In the genomic region with DNA sequence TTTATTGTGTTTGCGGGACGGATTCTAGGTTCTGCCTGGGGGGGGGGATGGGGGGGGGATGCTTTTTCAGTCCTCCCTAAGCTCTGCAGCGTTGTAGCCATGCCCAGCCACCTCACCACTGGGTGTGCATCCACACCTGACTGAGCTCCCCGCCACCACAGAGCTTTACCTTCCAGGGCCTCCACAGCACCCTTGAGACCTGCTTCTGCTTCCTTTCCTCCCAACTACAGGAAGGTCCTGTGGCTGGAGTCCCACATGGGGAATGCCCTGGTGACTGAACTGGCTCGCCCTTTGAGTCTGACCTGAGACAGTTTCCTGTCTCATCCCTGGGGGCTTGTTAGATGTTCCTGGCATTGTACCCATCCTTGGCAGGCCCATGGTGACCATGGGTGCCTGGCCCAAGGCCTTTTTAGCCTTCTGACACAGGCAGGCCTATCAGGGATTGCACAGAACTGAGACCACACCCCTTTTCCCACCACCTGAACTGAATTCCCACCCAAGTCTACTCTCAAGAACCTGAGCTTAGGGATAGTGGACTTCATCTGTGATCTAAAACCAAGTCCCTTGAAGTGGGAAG, we compare ENCODE assay signal across 14 mouse cellular contexts. TPM values are rescaled to one million over a fixed set of nuclear protein-coding genes. Genes with fewer than 3 reads are reported as not detected.
DNase-seq lines count a peak whose midpoint lies in the region; ATAC-seq lines count a peak whose summit lies in the region.
"Had no signal": no experiment of that assay in that cellular context is flagged by ENCODE, and none has a peak within 500 bp of the region (broad histone marks: within the 10 kb centered on the region; RNA-seq: fewer than 3 reads in every experiment).

No protein-coding gene starts in this region.

- H3K27ac ChIP-seq in hindbrain, embryonic 12.5 days, result no peak overlapping the region
- no peak overlapping the region for H3K27ac ChIP-seq in hindbrain, embryonic 16.5 days (ENCODE audit: low read depth, low read length)
- H3K27ac ChIP-seq: stomach, embryonic 15.5 days had no signal

- no peak overlapping the region for H3K9ac ChIP-seq in hindbrain, embryonic 12.5 days
- H3K9ac ChIP-seq in hindbrain, embryonic 16.5 days (ENCODE audit: low read depth, low read length), result no peak overlapping the region
- H3K9ac ChIP-seq: forebrain, embryonic 15.5 days; midbrain, embryonic 12.5 days; stomach, embryonic 15.5 days had no signal

- H3K9me3 ChIP-seq in hindbrain, embryonic 12.5 days (replicated peaks), result no peaks in the 10 kb centered on the region
- H3K9me3 ChIP-seq in hindbrain, embryonic 16.5 days (ENCODE audit: control insufficient read depth, low read length), result no peaks in the 10 kb centered on the region
- H3K9me3 ChIP-seq: forebrain, embryonic 15.5 days; midbrain, embryonic 12.5 days; stomach, embryonic 15.5 days had no signal

- peak; percentile 20 for DNase-seq in urinary bladder, adult 2 months (ENCODE audit: low spot score)
- DNase-seq in urinary bladder, postnatal 14 days (ENCODE audit: low spot score), result no peak
- DNase-seq in liver, result peak; percentile 11
- DNase-seq in lung, adult 18-20 months, result no peak
- no peak for DNase-seq in c-Kit-positive CD71-positive TER-119-positive erythroid progenitor cells, embryonic 14.5 days (ENCODE audit: low spot score)
- no peak for DNase-seq in layer of hippocampus, postnatal 10 days (ENCODE audit: low spot score in 2 of 2)
- DNase-seq: gastrocnemius, postnatal 25 days; kidney, adult 11 months; lung, adult 2 months had no signal

- H3K27me3 ChIP-seq in hindbrain, embryonic 12.5 days, result no peaks in the 10 kb centered on the region
- no peaks in the 10 kb centered on the region for H3K27me3 ChIP-seq in hindbrain, embryonic 16.5 days (replicated peaks; ENCODE audit: control insufficient read depth, insufficient read depth, low read length)
- H3K27me3 ChIP-seq: forebrain, embryonic 15.5 days; stomach, embryonic 15.5 days had no signal

- WGBS in hindbrain, embryonic 12.5 days, result 90% methylated on average over 5 of the region's 5 CpGs
- 91% methylated on average over 5 of the region's 5 CpGs for whole genome bisulfite sequencing in hindbrain, embryonic 16.5 days

- H3K36me3 ChIP-seq in hindbrain, embryonic 12.5 days, result no peaks in the 10 kb centered on the region
- no peaks in the 10 kb centered on the region for H3K36me3 ChIP-seq in hindbrain, embryonic 16.5 days (ENCODE audit: control insufficient read depth, insufficient read depth, low read length)
- H3K36me3 ChIP-seq: forebrain, embryonic 15.5 days; midbrain, embryonic 12.5 days; stomach, embryonic 15.5 days had no signal

- no peak overlapping the region for H3K4me3 ChIP-seq in hindbrain, embryonic 12.5 days
- no peak overlapping the region for H3K4me3 ChIP-seq in hindbrain, embryonic 16.5 days (ENCODE audit: low read length)
- H3K4me3 ChIP-seq: forebrain, embryonic 15.5 days; midbrain, embryonic 12.5 days had no signal

- H3K4me1 ChIP-seq in hindbrain, embryonic 12.5 days, result peaks cover 76% of the 10 kb centered on the region
- H3K4me1 ChIP-seq in hindbrain, embryonic 16.5 days (ENCODE audit: control insufficient read depth, insufficient read depth, low read depth, low read length), result peaks cover 62% of the 10 kb centered on the region

- ATAC-seq in hindbrain, embryonic 12.5 days (ENCODE audit: low FRiP score), result no peak
- ATAC-seq in hindbrain, embryonic 16.5 days, result no peak
- ATAC-seq: forebrain, embryonic 15.5 days had no signal

- H3K4me2 ChIP-seq in hindbrain, embryonic 12.5 days (replicated peaks), result peak overlapping the region; percentile 81; the same call in 1 of the 2 replicates
- no peak overlapping the region for H3K4me2 ChIP-seq in hindbrain, embryonic 16.5 days (ENCODE audit: low read length)

RNA-seq across cellular contexts. Expression of gene Sema4b, which starts 14.4 kb away (rescaled TPM):
- polyA plus RNA-seq in hindbrain, embryonic 12.5 days (2016; fragmentation: Nextera tagmentation; extraction: Ambion mirVana), result 20.9 and 21.1 TPM in 2 replicates
- 21.1 and 24.3 TPM in 2 replicates for polyA plus RNA-seq in hindbrain, embryonic 16.5 days (2015; fragmentation: Nextera tagmentation; extraction: Ambion mirVana)
- polyA plus RNA-seq in urinary bladder, adult 2 months (2012; rRNA removed), result 15.8 and 27.2 TPM in 2 replicates
- total RNA-seq in layer of hippocampus, postnatal 10 days (2021), result 10 to 100 TPM; 30.4 to 30.7 TPM

RNA-seq across cellular contexts. Expression of gene Cib1, which starts 31.6 kb away (rescaled TPM):
- polyA plus RNA-seq in hindbrain, embryonic 12.5 days (2016; fragmentation: Nextera tagmentation; extraction: Ambion mirVana), result 37.5 and 40.5 TPM in 2 replicates
- polyA plus RNA-seq in hindbrain, embryonic 16.5 days (2015; fragmentation: Nextera tagmentation; extraction: Ambion mirVana), result 42.4 and 42.6 TPM in 2 replicates
- polyA plus RNA-seq in urinary bladder, adult 2 months (2012; rRNA removed), result 66.1 and 85.6 TPM in 2 replicates
- total RNA-seq in layer of hippocampus, postnatal 10 days (2021), result 10 to 100 TPM; 23.4 to 24.3 TPM

RNA-seq across cellular contexts. Expression of gene Gdpgp1, which starts 31.6 kb away (rescaled TPM):
- 4.6 and 4.9 TPM in 2 replicates for polyA plus RNA-seq in hindbrain, embryonic 12.5 days (2016; fragmentation: Nextera tagmentation; extraction: Ambion mirVana)
- polyA plus RNA-seq in hindbrain, embryonic 16.5 days (2015; fragmentation: Nextera tagmentation; extraction: Ambion mirVana), result 4.5 and 4.9 TPM in 2 replicates
- polyA plus RNA-seq in urinary bladder, adult 2 months (2012; rRNA removed), result 2.2 and 2.6 TPM in 2 replicates
- 1 to 10 TPM; 6.4 to 6.7 TPM for total RNA-seq in layer of hippocampus, postnatal 10 days (2021)

RNA-seq across cellular contexts. Expression of gene Ttll13, which starts 45.1 kb away (rescaled TPM):
- 2.0 and 2.7 TPM in 2 replicates for polyA plus RNA-seq in hindbrain, embryonic 12.5 days (2016; fragmentation: Nextera tagmentation; extraction: Ambion mirVana)
- polyA plus RNA-seq in hindbrain, embryonic 16.5 days (2015; fragmentation: Nextera tagmentation; extraction: Ambion mirVana), result 3.3 TPM in 2 replicates
- 1.2 and 1.7 TPM in 2 replicates for polyA plus RNA-seq in urinary bladder, adult 2 months (2012; rRNA removed)
- 1 to 10 TPM; 1.4 to 1.5 TPM for total RNA-seq in layer of hippocampus, postnatal 10 days (2021)
- total RNA-seq: gastrocnemius, postnatal 25 days had no signal

RNA-seq across cellular contexts. Expression of gene Ngrn, which starts 60.0 kb away (rescaled TPM):
- 55.0 and 55.1 TPM in 2 replicates for polyA plus RNA-seq in hindbrain, embryonic 12.5 days (2016; fragmentation: Nextera tagmentation; extraction: Ambion mirVana)
- polyA plus RNA-seq in hindbrain, embryonic 16.5 days (2015; fragmentation: Nextera tagmentation; extraction: Ambion mirVana), result 71.6 and 75.9 TPM in 2 replicates
- 41.7 and 54.9 TPM in 2 replicates for polyA plus RNA-seq in urinary bladder, adult 2 months (2012; rRNA removed)
- 10 to 100 TPM; 37.2 to 39.4 TPM for total RNA-seq in layer of hippocampus, postnatal 10 days (2021)

Comparison
In these comparisons a context has a peak if more than half of its experiments do, and no peak if none do; other contexts are left out.
1. DNase-seq: peak in urinary bladder, adult 2 months (single experiment) and liver (single experiment); none in urinary bladder, postnatal 14 days (single experiment), lung, adult 18-20 months (0 of 2), c-Kit-positive CD71-positive TER-119-positive erythroid progenitor cells, embryonic 14.5 days (single experiment) and layer of hippocampus, postnatal 10 days (0 of 2).